Mouse (Mus musculus): ENCODE measurements around the gene Sox2.

Gene Sox2

DNA sequence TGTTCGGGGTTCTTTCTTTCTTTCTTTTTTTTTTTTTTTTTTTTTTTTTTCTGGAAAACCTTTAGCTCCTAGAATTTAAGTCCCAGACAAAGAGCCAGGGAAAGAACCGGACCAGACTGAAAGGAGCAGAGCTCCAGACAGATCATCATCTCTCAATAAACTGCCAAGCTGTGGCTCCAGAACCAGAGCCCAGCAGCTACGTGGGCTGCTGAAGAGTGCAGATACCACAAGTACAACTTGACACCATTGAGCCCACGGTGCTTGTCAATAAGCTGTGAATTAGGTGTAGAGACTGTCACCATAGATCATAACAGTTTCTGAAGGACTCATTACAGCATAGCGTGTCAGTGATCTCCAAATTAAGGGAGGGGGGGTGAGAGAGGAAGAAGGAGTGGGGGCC is 7.1 kb upstream of the Sox2 start:
- DNase-seq (ENCODE audit: low spot score in 2 of 2): no peak

- no peak for DNase-seq (ENCODE audit: low spot score in 2 of 2)
Measured at GRCm38 (mm10) chr3:34643536-34644115, 6.6 kb upstream of the Sox2 start.

GRCm38 (mm10) chr3:34646169-34646568 is 4.0 kb upstream of the Sox2 start:
- DNase-seq (ENCODE audit: low spot score in 2 of 2): no peak

DNA sequence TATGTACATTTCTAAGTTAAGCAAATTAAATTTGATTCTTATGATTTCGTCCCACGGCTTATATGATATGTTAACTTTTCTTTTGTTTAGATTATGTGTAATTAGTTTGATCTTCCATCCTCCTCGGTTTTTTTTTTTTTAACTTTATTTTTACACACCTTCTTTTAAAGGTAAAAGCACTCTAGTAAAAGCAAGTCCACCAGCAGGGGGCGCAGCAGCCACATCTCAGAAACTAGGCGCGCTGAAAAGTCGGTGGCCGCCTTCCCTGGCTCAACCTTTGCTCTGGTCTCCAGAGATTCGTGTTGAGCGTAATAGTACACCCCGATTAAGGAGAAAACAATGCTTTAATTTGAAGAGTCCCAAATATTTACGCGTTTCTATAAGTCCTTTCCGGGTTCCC is 2.5 kb upstream of the Sox2 start:
- peak; percentile 62 to 79 for DNase-seq (ENCODE audit: low spot score in 2 of 2)

DNA sequence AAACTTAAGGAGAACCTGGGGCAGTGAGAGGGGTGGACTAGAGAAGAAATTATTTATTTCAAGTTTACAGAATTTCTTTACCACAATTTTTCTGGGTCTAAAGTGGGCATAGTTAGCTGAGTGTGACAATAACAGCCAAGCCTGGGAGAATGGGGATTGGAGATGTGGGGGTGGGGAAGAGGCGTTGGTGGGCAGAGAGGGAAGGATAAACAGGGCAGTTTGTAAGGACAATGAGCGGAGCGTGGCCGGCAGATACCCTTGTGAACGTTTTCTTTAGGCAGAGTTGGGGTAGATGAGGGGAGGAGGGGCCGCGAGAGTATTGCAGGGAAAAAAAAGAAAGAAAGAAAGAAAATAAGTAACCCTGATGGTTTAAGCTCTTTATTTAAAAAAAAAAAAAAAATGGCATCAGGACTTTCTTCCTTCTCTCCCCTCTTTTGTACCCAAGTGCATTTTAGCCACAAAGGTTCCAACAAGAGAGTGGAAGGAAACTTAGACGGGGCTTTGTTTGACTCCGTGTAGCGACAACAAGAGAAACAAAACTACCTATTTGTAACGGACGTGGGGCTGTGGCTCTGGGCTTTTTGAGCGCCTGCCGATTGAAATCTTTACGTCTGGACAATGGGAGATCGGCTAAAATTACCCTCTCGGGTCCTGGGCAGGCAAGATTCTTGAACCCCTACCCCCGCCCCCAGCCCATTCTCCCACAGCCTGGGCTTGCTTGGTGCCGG is 1.9 kb upstream of the Sox2 start:
- DNase-seq (ENCODE audit: low spot score in 2 of 2): no peak

DNA sequence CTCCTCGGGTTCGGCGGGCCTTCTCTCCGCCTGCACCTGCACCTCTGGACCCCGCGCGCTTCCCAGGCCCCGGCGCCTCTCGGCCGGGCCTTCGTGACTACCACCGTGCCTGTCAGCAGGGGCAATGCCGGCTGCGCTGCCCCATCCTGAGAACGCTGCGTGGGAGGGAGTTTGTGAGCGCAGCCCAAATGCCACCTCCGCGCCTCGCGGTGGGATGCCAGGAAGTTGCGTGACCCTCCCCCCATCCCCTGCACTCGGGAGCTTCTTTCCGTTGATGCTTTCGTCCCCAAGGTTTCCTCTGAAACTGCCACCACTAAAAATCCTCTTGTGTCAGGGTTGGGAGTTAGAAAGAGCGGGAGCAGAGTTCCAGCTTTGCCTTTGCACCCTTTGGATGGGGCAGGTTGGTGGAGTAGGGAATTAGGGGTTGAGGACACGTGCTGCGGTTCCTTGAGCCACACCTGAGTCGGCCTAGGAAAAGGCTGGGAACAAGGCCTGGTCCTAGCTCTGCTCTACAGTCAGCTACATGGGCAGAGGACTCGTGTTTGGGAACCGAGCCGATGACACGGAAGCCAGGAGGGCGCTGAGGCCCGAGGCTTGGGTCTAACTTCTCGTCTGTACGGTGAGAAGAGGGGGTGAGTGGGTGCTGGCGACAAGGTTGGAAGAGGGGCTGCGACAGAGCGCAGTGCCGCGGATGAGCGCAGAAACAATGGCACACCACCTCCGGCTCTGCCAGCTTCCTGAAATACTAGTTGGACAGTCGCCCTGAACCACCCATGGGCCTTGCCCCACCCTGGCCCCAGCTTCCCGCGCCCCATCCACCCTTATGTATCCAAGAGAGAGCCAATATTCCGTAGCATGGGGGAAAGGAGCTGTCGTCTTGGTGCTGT is 1.1 kb upstream of the Sox2 start:
- no peak for DNase-seq (ENCODE audit: low spot score in 2 of 2)

- no peak for DNase-seq (ENCODE audit: low spot score in 2 of 2)
Measured at GRCm38 (mm10) chr3:34650621-34651361, 586 bp downstream of the Sox2 start.

GRCm38 (mm10) chr3:34651486-34652170 is 1.4 kb downstream of the Sox2 start:
- no peak for DNase-seq (ENCODE audit: low spot score in 2 of 2)

DNA sequence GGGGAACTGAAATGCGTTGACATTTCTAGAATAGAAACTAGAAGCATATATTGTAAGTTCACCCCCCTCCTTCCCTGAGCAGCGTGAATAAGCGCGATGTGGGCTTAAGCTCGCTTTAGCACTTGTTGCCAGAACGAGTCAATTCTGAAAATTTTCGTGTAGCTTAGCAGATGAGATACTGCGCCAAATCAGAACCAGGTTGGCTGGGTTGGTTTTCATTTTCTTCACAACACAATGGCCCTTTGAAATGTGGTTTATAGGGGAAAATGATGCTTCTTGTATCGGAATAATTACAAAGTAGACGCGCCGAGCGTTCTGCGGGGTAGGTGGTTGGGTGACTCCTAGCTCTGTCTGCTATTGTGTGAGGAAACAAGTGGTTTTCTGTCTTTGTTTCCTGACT is 2.4 kb downstream of the Sox2 start:
- no peak for DNase-seq (ENCODE audit: low spot score in 2 of 2)

DNA sequence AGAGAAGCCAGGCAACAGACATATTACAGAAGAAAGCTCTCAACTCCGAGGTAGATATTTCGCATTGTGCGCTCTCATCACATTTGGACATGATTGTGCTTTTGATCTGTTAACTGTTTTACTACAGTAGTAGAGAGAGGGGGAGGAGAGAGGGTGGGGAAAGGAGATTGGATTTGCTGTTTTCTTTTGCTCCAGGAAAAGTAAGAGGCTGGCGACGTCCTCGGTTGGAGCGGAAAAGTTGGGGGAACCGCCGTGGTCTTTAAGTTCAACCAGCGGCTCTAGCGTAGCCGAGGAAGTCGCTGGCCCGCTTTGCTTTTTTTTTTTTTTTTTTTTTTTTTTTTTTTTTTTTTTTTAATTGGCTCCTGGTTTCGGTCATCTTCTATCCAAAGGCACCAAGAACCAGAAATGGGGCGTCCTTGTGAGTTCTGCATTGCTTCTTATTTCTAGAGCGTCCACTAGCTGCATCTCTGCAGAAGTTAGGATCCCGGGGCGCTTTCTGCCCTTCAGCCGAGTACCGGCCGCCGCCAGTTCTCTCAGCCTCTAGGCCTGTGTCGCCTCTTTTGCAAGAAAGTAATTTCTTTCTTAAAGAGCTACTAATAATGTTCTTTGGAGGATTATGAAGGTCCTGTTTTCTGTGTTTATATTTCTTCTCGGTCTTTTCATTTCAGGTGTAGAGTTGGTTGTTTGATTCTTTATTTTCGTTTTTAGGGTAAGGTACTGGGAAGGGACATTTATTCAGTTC is 3.2 kb downstream of the Sox2 start:
- no peak for DNase-seq (ENCODE audit: low spot score in 2 of 2)

DNA sequence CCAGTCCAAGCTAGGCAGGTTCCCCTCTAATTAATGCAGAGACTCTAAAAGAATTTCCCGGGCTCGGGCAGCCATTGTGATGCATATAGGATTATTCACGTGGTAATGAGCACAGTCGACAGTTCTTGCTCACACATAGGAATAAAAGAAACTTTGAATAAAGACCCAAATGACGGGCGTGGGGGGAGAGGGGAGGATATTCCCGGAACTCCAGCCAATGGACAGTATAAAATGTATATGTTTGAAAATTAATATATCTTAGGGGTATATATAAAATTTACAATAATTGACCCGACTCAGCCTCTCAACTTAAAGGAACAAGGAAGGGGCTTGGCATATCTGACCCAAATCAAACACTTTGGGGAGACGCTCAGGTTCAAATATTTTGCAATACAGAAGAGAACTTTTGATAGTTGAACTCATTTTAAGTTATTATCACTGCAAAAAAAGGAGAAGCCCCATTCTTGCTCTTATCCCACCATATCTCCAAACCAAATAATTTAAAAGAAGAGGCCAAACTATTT is 3.8 kb downstream of the Sox2 start:
- no peak for DNase-seq (ENCODE audit: low spot score in 2 of 2)

DNA sequence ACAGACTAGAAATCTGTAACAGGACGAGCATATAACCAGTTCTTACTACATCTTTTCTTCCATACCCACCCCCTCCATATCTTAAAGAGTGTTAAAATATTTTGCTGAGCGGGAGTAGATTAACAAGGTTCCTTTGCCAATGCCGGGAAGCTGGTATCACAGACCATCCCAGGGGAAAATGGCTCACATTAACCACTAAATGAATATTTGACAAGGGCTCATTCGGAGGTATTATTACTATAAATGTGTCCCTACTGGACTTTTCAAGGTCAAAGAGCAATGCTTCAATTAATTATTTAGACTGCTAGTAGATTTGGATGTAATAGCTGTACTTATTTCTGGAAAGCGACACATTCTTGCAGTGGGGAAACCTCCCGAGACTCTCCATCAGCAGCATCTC is 4.6 kb downstream of the Sox2 start:
- DNase-seq (ENCODE audit: low spot score in 2 of 2): no peak

DNA sequence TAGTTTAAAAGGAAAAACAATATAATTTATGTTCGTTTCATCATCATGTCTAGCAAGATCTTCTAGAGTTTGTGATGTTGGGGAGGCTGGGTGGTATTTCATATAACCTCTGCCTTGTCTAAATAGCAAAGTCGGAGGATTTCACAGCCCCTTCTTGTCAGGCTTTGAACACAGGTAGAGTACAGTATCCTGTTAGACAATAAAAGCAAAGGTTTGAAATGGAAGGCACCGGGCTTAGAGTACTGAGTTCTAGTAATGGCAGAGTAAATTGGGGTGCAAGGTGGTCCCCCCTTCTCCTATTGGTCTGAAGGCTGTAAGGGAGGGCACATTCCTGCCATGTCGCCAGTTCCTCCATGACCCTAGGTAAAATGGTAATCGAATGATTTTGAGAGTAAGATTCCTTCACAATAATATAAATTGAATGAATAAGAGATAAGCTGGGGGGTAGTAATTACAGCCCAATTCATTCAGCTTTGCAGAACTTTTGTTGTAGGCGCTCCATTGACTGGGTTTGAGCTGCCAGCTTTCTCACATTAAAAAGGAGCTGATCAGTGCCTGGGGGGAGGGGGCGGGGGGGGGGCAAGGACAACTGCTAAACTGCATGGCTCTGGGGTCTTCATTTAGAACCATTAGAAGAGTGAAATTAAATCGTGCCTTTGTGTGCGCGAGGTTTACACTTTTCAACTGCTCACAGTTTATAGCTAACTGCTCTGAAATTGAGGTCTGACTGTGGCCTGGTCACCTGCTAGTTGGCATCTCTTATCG is 5.3 kb downstream of the Sox2 start:
- no peak for DNase-seq (ENCODE audit: low spot score in 2 of 2)

- DNase-seq (ENCODE audit: low spot score in 2 of 2): no peak
Measured at GRCm38 (mm10) chr3:34656153-34656552, 5.9 kb downstream of the Sox2 start.

DNA sequence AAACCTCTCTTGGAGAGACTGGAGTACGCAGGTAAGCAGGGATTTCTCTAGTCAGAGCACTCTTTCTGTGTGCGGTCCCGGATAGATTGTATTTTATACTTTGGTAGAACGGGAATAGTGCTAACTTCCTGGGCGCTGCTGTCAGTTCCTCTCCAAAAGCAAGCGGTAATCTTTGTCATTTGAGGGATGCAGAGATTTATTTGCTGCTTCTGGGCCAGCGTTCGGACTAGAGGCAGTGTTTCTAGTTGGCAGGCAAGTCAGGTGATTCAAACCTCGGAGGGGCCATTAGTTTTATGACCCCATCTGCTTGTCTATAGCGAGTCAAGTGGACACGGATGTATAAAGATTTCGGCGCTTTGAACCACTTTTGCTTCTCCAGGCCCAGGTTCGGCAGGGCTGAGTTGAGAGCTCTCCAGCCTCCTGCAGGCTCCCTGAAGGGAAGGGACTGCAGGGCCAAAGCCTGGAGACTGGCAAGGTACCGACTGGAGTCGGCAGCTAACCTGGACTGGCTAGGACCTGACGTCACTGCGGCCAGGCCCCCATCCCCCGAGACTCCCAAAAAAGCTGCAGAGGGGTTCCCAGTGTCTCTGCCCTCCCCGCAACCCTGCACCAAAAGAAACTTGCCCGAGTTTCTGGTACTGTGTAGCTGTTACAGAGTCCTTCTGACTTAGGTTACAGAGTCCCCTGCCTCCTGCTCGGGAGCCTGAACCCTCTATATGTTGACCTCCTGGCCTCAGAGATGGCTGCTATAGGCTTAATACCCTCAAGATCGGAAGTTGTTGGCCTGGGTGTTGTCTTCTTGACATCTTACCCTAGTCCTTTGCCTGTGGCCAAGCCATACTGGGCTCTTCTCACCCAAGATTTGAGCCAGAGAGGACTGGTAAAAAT is 6.9 kb downstream of the Sox2 start:
- DNase-seq (ENCODE audit: low spot score in 2 of 2): no peak

GRCm38 (mm10) chr3:34657701-34658090 is 7.5 kb downstream of the Sox2 start:
- DNase-seq (ENCODE audit: low spot score in 2 of 2): no peak

DNA sequence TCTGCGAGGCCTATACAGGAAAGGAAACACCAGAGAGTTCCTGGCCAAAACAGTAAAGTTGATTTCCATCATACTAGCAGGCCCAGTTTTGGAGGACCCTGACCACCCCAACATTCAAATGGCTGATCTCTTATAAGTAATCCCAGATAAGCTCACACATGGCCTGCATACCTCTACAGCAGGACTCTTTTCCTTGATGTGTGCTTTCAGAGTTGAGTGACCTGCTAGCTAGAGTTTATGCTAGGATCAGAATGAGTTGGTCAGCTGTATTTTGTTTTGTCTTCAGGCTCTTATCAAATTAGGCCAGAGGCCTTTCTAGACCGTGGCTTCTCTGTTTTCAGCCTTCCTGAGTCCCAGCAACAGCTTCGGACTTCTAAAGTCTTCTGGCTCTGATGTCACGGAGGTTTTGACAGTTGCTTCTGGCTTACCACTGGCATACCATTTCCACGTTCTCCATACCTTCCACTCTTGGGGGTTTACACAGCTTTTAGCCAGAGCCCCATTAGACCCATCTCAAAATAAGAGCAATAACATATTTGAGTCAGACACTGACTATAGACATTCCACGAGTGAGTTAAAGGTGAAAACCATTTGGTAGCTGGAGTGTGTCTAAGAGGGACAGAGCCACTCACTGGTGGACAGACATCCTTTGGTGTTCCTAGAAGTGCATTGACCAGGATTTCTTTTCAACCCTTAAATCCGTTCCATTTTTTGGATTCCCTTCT is 8.2 kb downstream of the Sox2 start:
- DNase-seq (ENCODE audit: low spot score in 2 of 2): no peak

- no peak for DNase-seq (ENCODE audit: low spot score in 2 of 2)
Measured at GRCm38 (mm10) chr3:34658966-34659535, 8.8 kb downstream of the Sox2 start.

All from urinary bladder, postnatal 36 days (tissue).